Mouse (Mus musculus): ENCODE data around the gene Dph5.
"Not testable (repeated sequence)": the region's sequence is repeated elsewhere in the genome, so short reads cannot be mapped to it uniquely, and the experiment has no call there.

The Dph5 gene

DNA sequence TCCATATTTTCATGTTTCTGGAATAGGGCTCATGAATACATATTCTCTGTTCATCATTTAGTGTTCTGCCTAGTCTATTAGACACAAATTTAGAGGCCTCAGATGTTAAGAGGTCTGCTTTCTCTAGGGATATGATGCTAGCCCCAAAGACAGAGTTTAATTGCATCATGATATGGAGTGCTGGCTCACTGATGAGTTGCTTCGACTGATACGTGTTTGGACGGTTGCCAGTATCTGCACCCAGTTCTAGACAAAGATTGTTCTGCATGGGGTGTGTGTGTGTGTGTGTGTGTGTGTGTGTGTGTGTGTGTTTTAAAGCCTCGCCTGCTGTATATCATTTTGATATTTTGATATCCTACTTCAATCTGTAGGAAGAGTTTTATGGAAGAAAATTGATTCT is 4.7 kb downstream of the Dph5 start:
- DNase-seq (ENCODE audit: low spot score in 2 of 2): no peak

DNA sequence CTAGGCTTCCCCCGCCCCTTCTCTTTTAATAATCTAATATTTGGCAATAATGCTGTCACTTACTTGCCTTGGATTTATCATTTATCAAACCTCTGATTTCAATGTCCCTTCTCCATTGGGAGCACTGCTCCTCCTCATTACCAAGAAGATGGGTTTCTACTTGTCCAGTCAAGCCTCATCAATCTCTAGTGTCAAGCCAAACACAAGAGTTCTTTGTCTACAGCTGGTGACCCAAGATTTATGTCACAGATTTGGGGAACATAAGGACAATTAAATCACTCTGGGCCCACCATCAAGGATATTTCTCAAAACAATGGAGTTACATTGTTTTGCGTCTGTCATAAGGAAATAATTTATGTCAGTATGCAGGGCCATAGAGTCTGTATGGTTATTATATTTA is 5.5 kb downstream of the Dph5 start:
- no peak for DNase-seq (ENCODE audit: low spot score in 2 of 2)

DNA sequence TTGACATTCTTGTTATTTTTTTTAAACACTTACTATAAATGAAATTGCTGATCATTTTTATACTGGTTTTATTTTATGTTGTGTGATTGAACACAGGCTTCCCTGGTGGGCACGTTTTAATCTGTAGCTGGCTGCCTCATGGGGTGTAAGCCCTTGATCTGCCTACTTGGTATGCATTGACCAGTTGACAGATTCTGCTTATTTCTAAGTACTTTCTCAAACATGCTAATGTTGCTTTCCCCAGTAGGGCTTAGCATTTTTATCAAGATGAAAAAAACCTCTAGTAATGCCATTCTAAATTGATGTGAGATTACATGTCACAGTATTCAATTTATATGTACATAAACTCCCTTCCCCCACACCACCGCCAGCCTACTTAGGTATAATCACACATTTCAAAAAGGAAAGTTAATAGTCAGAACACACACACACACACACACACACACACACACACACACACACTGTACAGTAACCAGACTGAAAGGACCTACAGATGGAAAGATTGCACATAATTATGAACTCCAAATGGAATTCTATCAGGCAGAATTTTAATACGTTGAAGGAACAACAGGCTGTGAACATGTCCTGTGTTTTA is 10.8 kb downstream of the Dph5 start:
- no peak for DNase-seq (ENCODE audit: low spot score in 2 of 2)

DNA sequence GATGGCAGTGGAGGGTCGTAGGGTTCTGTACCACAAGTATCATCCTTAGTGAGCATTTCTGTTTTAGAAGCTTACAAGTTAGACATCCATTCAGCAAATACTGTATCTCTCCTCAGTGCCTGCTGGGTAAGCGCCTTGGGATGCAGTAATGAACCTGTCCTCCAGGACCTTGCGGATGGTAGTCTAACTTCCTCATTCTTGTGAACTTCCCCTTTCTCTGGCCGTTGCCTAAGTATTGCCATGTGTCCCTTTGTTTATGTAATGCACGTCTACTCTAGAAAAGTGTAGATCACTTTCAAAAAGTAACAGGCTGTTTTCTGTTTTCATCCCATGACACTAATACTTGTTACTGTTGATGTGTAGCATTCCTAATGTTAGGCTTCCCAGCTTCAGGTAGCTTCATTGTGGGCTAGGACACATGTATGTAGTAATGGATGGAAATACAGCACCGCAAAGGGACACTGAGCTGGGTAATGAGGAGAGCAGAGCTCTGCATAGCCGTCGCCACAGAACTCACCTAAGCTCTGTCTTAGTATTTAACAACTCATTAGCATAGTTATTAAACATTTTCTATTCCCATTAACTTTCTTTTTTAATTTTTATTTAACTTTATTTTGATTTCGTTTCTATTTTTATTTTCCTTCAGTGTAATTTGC is 14.8 kb downstream of the Dph5 start:
- DNase-seq (ENCODE audit: low spot score in 2 of 2): no peak

DNA sequence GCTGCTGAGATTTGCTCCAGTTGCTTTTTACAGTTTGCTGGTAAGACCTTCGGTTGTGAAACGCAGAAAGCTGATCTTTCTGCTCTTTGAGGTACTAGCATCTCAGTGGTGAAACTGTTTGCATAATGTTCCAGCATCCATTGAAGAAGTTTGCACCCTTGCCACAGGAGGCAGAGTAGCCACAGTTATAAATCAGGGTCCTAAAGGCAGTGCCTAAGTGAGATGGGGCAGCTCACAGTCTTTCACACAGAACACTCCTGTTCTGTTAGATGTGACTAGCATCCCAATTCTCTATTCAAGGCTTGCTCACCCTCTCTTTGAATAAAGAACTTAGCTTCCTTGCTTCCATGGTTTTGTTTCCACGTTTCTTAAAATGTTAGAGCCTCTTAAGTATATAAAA is 17.4 kb downstream of the Dph5 start:
- DNase-seq (ENCODE audit: low spot score in 2 of 2): no peak

DNA sequence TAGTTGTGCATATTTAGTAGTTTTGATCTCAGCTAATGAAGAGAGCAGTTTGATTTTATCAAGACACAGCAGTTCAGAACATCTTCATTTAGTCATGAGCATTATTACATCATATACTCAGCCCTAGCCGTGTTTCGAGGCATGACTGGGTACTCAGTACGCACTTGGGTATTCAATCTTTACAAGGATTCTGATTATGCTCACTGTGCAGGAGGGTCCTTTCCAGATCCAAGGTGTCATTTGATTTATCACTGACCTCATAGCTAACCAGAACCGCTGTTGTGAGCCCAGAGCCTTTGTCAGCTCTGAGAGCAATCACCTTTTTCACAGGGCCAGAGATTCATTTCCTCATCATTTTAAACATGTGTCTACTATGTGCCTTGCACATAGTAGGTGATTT is 17.9 kb downstream of the Dph5 start:
- no peak for DNase-seq (ENCODE audit: low spot score in 2 of 2)

DNA sequence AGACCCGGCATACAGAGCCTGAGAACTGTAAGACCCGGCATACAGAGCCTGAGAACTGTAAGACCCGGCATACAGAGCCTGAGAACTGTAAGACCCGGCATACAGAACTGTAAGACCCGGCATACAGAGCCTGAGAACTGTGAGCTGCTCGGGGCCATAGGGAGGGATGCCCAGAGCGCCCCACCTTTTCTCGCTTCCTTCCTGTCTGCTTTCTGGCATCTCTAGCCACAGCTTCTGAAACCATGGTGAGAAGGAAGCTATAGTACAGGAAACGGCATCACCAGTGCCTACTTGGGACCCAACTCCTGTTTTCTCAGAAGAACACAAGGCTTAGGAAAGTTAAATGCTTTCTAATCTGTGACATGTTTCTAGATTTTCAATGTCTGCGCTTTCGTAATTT is 19.8 kb downstream of the Dph5 start:
- DNase-seq (ENCODE audit: low spot score in 2 of 2): not testable (repeated sequence)

DNA sequence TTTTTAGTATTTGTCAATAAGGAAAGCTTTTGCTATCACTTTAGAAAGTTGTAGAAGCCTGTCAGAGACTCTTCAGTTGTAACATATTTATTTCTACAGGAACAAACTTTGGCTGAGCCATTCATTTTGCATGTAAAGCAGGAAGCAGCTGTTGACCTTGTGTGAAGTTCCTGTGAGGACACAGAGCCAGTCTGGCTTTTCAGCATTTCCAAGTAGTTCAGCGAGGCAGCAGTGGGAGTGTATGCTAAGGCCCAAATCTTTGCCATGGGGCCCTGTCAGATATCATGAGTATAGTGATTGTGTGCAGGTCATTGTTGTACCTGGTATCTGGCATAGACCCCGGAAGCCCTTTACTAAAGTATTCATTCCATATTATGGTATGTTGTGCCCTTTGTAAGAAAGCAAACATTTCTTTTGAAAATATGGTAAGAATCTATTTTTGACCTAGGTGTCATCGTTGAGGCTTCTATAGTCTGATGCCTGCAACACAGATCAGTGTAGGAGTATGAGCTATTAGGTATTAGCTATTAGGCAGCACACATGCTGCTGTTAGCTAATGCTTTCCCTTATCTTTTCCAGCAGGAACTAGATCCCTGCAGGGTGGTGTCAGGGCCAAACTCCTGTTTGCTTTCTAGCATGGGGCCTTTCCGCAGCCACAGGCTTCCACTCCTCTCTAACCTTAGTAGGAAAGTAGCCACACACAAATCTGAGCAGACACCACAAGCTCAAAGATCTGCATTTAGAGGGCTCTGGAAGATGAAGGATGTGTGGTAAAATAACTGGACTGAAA is 37.0 kb downstream of the Dph5 start:
- DNase-seq (ENCODE audit: low spot score in 2 of 2): no peak

DNA sequence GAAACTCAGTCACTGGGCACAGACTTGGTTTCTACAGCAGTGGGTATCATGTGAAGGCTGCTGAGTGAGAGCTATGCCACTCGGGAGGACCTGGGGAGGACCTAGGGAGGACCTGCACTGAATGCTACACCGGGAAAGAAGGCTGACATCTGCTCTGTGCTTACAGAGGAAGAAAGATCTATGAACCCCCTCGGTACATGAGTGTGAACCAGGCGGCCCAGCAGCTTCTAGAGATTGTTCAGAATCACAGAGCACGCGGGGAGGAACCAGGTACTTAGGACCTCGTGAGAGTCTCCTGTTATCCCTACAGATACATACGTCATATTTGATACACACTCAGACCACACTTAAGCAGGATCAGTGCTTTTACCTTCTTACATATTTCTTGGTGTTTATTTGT is 38.9 kb downstream of the Dph5 start:
- no peak for DNase-seq (ENCODE audit: low spot score in 2 of 2)

DNA sequence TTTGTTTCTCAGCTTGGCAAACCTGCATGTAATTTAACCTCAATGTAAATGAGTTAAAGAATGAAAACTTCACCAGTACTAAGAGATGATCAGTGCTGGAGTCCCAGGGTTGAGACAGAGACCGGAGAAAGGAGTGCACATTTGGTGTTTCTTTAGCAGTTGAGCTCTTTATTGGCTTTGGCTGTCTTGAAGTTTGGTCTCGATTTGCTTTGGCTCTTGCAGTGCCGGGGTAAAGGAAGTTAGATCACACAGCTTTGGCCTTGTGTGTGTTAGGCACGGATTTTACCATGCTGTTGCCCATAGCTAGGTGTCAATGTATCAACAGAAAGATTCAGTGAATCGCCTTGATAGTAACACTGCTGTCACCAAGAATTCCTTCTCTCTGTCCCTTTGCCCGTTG is 44.1 kb downstream of the Dph5 start:
- DNase-seq (ENCODE audit: low spot score in 2 of 2): no peak

DNA sequence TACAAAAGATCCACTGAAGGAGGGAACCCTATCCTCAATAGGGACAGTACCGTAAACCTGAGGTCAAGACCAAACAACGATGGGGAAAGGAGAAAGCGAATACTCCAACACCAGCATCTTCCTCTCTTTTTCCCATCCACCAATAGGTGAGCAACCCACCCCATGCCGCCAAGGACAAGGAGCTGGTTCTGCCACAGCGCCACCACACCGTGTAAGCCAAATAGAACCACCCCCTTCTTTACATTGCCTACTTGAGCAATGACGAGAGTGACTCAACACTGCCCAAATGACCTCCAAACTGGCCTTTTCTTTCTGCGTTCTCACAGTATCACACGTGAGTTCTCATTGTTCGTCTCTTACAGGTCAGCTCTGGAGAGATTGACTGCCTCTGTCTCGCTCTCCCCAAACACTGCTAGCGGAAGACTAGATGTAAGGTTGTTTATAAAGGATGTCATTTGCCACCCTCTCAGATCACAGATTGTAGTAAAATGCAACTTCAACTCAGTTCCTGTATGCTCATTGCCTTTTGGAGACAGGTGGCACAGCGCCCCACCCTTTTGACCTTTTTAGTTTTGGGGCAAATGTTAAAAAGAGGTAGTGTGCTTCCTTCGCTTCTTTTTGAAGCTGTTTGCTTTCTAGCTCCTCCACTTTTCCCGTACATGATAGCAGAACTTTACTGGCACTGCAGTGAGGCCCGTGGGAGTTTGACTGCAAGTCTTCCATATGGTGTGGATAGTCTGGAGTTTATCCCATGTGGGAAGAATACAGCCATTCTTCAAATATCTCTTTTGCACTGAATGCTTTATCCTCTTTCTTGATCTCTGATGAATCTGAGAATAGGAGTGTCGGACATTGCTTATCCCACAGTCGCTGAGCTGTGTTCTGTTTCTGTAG is 45.9 kb downstream of the Dph5 start:
- DNase-seq (ENCODE audit: low spot score in 2 of 2): peak; percentile 62 to 67

DNA sequence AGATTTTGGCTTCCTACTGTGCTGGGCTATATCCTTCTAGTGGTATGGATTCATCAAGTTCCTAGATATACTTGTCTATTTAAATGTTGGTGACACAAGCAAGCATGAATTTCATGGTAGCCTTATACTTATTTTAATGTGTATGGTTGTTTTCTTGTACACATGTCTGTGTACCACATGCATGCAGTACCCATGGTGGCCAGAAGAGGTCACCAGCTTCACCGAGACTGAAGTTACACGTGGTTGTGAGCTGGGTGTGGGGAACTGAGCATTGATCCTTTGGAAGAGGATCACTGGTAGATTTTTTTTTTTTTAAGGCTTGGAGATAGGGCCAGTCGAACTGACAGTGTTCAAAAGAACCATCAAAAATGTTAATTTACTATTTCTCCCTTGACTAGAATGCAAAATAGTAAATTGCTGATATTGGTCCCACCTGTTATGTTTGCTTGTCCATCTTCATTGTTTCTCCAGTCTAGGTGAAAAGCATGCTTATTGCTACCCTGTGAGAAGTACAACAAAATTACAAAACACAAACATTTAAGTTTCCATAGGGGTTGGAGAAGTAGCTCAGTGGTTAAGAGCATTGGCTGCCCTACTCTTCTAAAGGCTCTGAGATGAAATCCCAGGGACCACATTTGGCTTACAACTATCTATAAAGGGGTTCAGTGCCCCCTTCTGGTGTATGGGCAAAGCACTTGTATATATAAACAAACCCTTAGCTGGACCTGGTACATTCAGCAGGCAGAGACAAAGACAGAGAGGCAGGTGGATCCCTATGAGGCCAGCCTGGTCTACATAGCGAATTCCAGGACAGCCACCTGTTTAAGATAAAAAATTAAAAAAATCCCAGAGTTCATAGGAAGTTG is 49.3 kb downstream of the Dph5 start:
- no peak for DNase-seq (ENCODE audit: low spot score in 2 of 2)

DNA sequence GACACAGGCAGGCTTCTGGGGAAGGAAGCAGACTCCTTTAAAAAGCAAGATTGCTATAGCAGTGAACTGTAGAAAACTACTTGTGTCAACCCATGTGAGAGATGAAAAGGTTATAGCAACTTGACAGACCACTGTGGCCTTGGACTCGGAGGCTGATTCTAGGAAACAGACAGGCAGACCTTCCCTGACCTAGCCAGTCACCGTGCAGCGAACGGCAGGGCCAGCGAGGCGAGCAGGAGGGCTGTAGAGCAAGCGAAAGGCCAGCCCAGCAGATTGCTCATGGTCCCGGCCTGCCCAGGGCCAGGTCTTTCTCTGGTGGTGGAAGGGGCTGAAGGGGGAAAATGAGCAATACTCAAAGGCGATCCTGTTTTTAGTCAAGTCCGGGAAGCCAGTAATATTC is 50.2 kb downstream of the Dph5 start:
- no peak for DNase-seq (ENCODE audit: low spot score in 2 of 2)

DNA sequence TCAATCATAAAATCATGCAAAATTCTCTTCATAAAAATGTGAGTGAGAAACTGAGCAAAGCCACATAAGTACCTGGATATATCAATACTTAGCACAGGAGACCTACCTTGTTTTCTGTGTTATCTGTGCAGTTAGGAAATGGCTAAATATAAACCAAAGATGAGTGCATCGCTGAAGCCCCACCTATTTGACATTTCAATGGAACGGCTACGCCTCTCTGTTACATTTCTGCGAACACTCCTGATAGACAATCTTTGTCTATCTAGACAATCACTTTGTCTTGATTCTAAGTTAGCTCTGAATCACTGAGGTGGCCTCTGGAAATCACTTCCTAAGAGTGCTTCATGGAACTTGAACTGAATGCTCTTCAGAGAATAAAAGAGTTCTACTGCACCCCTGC is 52.9 kb downstream of the Dph5 start:
- DNase-seq (ENCODE audit: low spot score in 2 of 2): no peak

DNA sequence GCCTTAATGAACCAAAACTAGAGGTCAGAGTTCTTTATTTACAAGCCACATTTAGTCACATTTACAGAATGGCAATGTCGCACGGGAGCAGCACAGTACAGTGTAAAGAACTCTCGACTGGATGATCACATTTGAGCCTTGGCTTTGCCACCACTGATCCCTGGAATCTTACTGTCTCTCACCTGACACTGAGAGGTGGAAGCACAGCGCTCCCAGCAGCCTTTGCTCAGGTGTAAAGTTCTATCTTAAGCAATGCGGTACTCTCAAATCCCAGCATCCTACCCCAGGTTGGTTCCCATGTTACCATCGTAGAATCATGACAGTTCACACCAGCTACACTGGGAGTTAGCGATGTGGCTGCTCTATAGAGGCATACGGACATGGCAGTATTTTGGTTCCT is 53.8 kb downstream of the Dph5 start:
- DNase-seq (ENCODE audit: low spot score in 2 of 2): no peak

DNA sequence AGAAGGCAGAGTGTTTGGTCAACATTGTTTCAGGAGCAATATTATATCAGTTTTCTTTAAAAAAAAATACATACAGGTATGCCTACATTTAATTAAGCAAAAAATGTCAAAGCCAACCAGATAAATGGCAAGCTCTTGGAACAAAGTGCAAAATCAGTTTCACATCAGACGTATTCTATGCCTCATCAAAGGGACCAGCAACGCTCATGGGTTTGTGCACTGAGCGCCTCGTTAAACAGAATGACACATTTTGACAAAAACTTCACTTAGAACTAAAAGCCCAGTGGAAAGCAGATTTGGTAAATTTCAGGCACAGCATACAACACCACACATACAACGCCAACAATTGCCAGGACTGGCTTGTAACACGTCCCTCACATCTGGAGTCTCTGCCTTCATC is 56.7 kb downstream of the Dph5 start:
- no peak for DNase-seq (ENCODE audit: low spot score in 2 of 2)

DNA sequence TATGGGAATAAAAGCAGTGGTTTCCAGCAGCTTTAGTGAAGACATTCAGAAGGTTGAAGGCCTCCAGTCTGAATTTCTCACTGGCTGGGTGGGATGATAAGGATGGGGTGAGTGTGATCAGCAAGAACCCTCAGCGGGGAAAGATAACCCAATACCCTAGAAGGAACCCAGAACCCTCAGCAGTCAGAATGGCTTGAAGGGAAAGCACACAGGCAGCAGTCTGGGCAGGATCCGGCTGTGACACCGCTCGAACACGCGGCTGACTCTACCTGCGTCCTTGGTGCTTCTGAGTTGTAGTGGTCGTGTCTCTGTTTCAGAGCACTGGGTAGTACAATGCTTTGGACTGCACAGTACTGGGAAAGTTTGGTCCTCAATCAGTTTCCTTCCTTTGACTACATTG is 58.6 kb downstream of the Dph5 start:
- DNase-seq (ENCODE audit: low spot score in 2 of 2): no peak

DNA sequence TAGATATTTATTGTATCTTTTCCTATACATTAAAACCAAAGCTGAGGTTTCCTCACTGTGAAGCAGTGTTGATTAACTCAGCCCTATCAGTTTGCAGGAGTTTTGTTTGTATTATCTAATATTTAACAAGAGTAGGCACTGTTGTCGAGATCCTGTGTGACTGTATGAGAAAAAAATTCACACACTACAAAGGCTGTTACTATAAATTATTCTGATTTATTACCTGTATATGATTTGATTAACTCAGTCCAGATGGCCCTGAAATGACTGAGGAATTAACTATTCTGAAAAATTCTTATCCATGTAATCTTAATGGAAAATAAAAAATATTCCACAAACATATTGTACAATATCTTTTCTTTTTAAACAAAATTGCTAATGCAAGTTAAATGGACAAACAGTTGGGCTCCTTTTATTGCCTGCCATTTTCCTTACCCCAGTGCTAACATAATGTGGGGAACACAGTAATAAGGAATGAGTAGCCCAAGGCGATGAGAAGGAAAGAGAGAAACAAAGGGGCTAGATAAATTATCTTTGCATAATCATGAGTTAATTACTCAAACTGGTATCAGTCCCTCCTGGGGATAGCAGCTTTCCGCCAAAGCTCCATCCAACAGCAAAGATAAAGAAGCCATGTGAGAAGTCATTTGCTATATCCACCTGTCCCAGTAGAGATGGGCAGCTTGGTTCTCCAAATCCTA is 61.7 kb downstream of the Dph5 start:
- DNase-seq (ENCODE audit: low spot score in 2 of 2): no peak

DNA sequence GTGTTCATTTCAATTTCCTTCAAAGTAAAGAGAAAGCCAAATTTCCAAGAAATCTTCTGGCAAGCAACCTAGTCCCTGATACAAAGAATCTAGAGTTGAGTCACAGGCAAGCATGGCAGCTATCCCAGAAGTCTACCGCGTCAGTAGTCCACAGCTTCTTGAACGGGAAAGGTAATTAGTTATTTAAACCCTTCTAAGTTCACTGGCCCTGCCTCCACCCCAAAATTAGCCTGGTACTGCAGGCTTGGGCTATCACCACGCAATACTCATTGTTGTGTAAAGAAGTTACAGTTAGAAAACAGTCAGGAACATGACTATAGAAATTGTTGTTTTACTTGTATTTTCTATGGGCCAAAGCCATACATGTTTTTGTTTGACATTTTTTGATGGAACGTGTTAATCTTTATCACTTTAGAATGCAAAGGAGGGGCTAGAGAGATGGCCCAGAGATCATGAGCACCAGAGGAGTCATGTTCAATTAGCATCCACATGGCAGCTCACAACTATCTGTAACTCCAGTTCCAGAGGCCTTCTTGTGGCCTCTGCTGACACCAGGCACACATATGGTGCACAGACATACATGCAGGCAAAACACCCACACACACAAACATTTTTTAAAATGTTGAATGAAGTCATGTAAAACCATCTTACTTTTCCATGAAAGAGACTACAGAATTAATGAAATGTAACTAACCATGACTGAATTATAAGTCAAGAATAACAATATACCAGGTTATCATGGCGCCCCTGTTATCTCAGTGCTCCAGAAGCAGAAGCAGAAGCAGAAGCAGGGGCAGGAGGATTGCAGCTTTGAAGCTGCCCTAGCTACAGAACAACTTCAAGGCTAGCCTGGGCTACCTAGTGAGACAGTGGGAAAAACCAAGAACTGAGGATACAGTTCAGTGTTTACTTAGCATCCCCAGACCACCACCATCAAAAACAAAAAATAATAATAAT is 62.6 kb downstream of the Dph5 start:
- no peak for DNase-seq (ENCODE audit: low spot score in 2 of 2)
